Mouse (Mus musculus) CH12.LX (cell line): Measurements from ENCODE around the gene P2ry6. TPM values are rescaled to one million over a fixed set of nuclear protein-coding genes. Genes with fewer than 3 reads are reported as not detected.

Source experiments
- DNase-seq: peaks from one replicate; pipeline ENCODE4 v3.0.0-alpha.2; 2013; ENCODE audit errors: extremely low read depth
- H3K27ac ChIP-seq: 2 replicates; pipeline ENCODE4 v1.5.1; 2012; ENCODE audit warnings: low read depth, mild to moderate bottlenecking, control low read depth, moderate library complexity; ENCODE audit not compliant: insufficient read depth
- H3K27me3 ChIP-seq: replicated peaks from 2 replicates; pipeline ENCODE3; 2012; ENCODE audit warnings: inconsistent platforms
- H3K36me3 ChIP-seq, 2 experiments: replicated peaks in 1 of 2; 2 replicates each; pipeline versions ENCODE3 to v1.6.1; 2012; ENCODE audit warnings: inconsistent platforms in 1 of 2, low read length in 1 of 2, mild to moderate bottlenecking in 1 of 2, mixed read lengths in 1 of 2, moderate library complexity in 1 of 2; ENCODE audit not compliant: control insufficient read depth in 1 of 2, insufficient read depth in 1 of 2
- H3K4me1 ChIP-seq, 2 experiments: 2 replicates each; pipeline ENCODE4 v1.6.1; 2012; ENCODE audit warnings: inconsistent platforms in 1 of 2, moderate library complexity in 1 of 2; ENCODE audit not compliant: insufficient read depth in 2 of 2, control insufficient read depth in 1 of 2
- H3K4me2 ChIP-seq: 2 replicates; pipeline ENCODE4 v1.6.1; 2012; ENCODE audit warnings: low read depth, mild to moderate bottlenecking, control low read depth; ENCODE audit not compliant: poor library complexity, insufficient read depth, severe bottlenecking
- H3K4me3 ChIP-seq, 3 experiments: fragments of 150-350 bp in 1 of 3; sonication (generic) in 1 of 3; replicated peaks in 1 of 3; 2 replicates each; pipeline versions ENCODE3 to v1.5.1; 2011 to 2012; ENCODE audit warnings: low read depth in 2 of 3, low read length in 2 of 3, mild to moderate bottlenecking in 2 of 3, moderate library complexity in 2 of 3, control low read depth in 1 of 3, improper control_type of control experiment in 1 of 3, inconsistent platforms in 1 of 3, mixed read lengths in 1 of 3; ENCODE audit not compliant: poor library complexity in 1 of 3
- H3K79me2 ChIP-seq: replicated peaks from 2 replicates; pipeline ENCODE4 v1.6.1; 2012; ENCODE audit warnings: mild to moderate bottlenecking, moderate library complexity; ENCODE audit not compliant: control insufficient read depth, poor library complexity, insufficient read depth, severe bottlenecking; ENCODE audit errors: extremely low read depth
- H3K9ac ChIP-seq: 2 replicates; pipeline ENCODE4 v1.6.1; 2012; ENCODE audit warnings: low read depth, mild to moderate bottlenecking, control low read depth, moderate library complexity; ENCODE audit not compliant: insufficient read depth
- H3K9me3 ChIP-seq: replicated peaks from 2 replicates; pipeline ENCODE3; 2012; ENCODE audit warnings: low read length, inconsistent platforms, mixed read lengths
- BHLHE40 ChIP-seq: IDR thresholded peaks from 2 replicates; pipeline ENCODE4 v1.6.1; 2011; ENCODE audit warnings: mild to moderate bottlenecking, low read depth, low read length, improper control_type of control experiment
- CHD2 ChIP-seq: IDR thresholded peaks from 2 replicates; pipeline ENCODE4 v1.6.1; 2011; ENCODE audit warnings: low read length, improper control_type of control experiment
- E2F4 ChIP-seq: IDR thresholded peaks from 2 replicates; pipeline ENCODE4 v1.6.1; 2011; ENCODE audit warnings: low read depth, low read length, improper control_type of control experiment; ENCODE audit not compliant: insufficient replicate concordance
- HCFC1 ChIP-seq: IDR thresholded peaks from 2 replicates; pipeline ENCODE4 v1.6.1; 2012; ENCODE audit warnings: low read depth, mild to moderate bottlenecking, inconsistent platforms, low read length, improper control_type of control experiment
- IRF4 ChIP-seq: IDR thresholded peaks from 2 replicates; pipeline ENCODE4 v1.6.1; 2014; ENCODE audit warnings: low read depth, mild to moderate bottlenecking, inconsistent platforms, low read length, improper control_type of control experiment
- KAT2A ChIP-seq: IDR thresholded peaks from 2 replicates; pipeline ENCODE4 v1.6.1; 2012; ENCODE audit warnings: low read length, improper control_type of control experiment, inconsistent platforms; ENCODE audit not compliant: insufficient replicate concordance
- MAFK ChIP-seq: IDR thresholded peaks from 2 replicates; pipeline ENCODE4 v1.6.1; 2011; ENCODE audit warnings: low read length, improper control_type of control experiment; ENCODE audit not compliant: insufficient replicate concordance
- MAX ChIP-seq: IDR thresholded peaks from 2 replicates; pipeline ENCODE4 v1.6.1; 2011; ENCODE audit warnings: low read length, improper control_type of control experiment
- MAZ ChIP-seq: IDR thresholded peaks from 2 replicates; pipeline ENCODE4 v1.6.1; 2012; ENCODE audit warnings: low read depth, mild to moderate bottlenecking, inconsistent platforms, low read length, improper control_type of control experiment, moderate library complexity
- MXI1 ChIP-seq: IDR thresholded peaks from 2 replicates; pipeline ENCODE4 v1.6.1; 2011; ENCODE audit warnings: mild to moderate bottlenecking, low read depth, low read length, improper control_type of control experiment
- MYC ChIP-seq: IDR thresholded peaks from 2 replicates; pipeline ENCODE4 v1.6.1; 2011; ENCODE audit warnings: low read depth, mild to moderate bottlenecking, improper control_type of control experiment, low read length
- NELFE ChIP-seq: IDR thresholded peaks from 2 replicates; pipeline ENCODE4 v1.6.1; 2011; ENCODE audit warnings: low read depth, low read length, improper control_type of control experiment
- POLR2AphosphoS2 ChIP-seq: IDR thresholded peaks from 2 replicates; pipeline ENCODE4 v1.6.1; 2011; ENCODE audit warnings: low read depth, low read length, improper control_type of control experiment
- RAD21 ChIP-seq: IDR thresholded peaks from 2 replicates; pipeline ENCODE4 v1.6.1; 2011; ENCODE audit warnings: low read depth, mild to moderate bottlenecking, low read length, improper control_type of control experiment, moderate library complexity
- SIN3A ChIP-seq: IDR thresholded peaks from 2 replicates; pipeline ENCODE4 v1.6.1; 2012; ENCODE audit warnings: low read length, improper control_type of control experiment, inconsistent platforms
- TCF12 ChIP-seq: IDR thresholded peaks from 2 replicates; pipeline ENCODE4 v1.6.1; 2014; ENCODE audit warnings: low read depth, mild to moderate bottlenecking, inconsistent platforms, low read length, improper control_type of control experiment
- ZC3H11A ChIP-seq: IDR thresholded peaks from 2 replicates; pipeline ENCODE4 v1.6.1; 2012; ENCODE audit warnings: low read depth, mild to moderate bottlenecking, inconsistent platforms, low read length, improper control_type of control experiment
- ZKSCAN1 ChIP-seq: IDR thresholded peaks from 2 replicates; pipeline ENCODE4 v1.6.1; 2012; ENCODE audit warnings: low read depth, inconsistent platforms, low read length, improper control_type of control experiment, borderline replicate concordance
- dilution Hi-C: fragments of 300-500 bp; cut with MboI; formaldehyde crosslinking; loops from 2 replicates; pipeline ENCODE4 v1.14.3; 2020; ENCODE audit warnings: low sequenced_read_pairs; ENCODE audit not compliant: extremely low pct_unique_long_range_greater_than_20kb, extremely low pct_ligation_motif_present
- in situ Hi-C: fragments of 300-500 bp; cut with MboI; formaldehyde crosslinking; loops from 3 replicates; pipeline ENCODE4 v1.14.3; 2019; ENCODE audit warnings: low sequenced_read_pairs, low pct_ligation_motif_present, low pct_unique_long_range_greater_than_20kb, mixed read lengths
- polyA plus RNA-seq: library from polyadenylated mRNA; unstranded; fragments of >175 nt; gene quantifications from 2 replicates; pipeline ENCODE4 v1.2.1, GENCODE M21; 2012; ENCODE audit warnings: low read depth; ENCODE audit not compliant: insufficient read length
- total RNA-seq, 2 experiments: library from RNA; depleted of rRNA; stranded (reverse); fragments of 300-350 nt in 1 of 2; fragments of >200 nt in 1 of 2; gene quantifications; 2 replicates each; pipeline ENCODE4 v1.2.3; 2012 to 2014

P2ry6 gene
- total and polyA plus RNA-seq, 3 experiments, result 0.17 to 1.5 TPM; not detected in 1

DNA sequence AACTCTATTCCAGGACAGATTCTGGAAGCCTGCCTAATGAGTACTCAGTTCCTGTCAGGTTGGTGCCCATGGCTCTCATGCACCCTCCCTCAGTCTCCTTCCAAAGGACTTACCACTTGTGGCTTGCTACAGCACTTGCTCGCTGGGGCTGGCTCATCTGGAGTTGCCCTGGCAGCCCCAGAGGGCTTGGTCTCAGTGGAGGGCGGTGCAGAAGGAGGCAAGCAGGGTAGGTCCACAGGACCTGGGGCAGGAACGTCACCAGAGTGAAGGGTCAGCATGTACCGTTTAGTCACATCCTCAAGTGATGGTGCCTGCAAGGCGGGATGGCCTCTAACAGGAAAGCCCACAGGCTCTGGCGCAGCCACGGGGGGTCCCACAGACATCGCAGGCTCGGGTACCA is 46.0 kb downstream of the P2ry6 start:
- Histone ChIP-seq H3K4me3 (no peak overlapping the region), H3K9ac (no peak overlapping the region), H3K36me3 (no peaks in the 10 kb centered on the region), H3K27me3 (peaks cover 50% of the 10 kb centered on the region), H3K4me1 (peaks cover 0 to 7% of the 10 kb centered on the region in 2 experiments; a peak in 2 of 4 replicates), H3K27ac (no peak overlapping the region), H3K9me3 (peaks cover 28% of the 10 kb centered on the region), H3K79me2 (no peaks in the 10 kb centered on the region), H3K4me2 (no peak overlapping the region)
- DNase-seq, result no peak
- no peak for TF ChIP-seq ZKSCAN1
- TF ChIP-seq IRF4, result no peak
- no peak for TF ChIP-seq HCFC1
- in situ Hi-C loops (no loop called here), dilution Hi-C loops (no loop called here)

- Histone ChIP-seq H3K4me3 (no peak overlapping the region), H3K27ac (no peak overlapping the region), H3K4me2 (no peak overlapping the region), H3K27me3 (peaks cover 49% of the 10 kb centered on the region), H3K79me2 (no peaks in the 10 kb centered on the region), H3K9ac (no peak overlapping the region), H3K9me3 (peaks cover 28% of the 10 kb centered on the region), H3K36me3 (no peaks in the 10 kb centered on the region), H3K4me1 (peaks cover 0 to 3% of the 10 kb centered on the region in 2 experiments; a peak in 2 of 4 replicates)
- TF ChIP-seq MXI1 (no peak), MAZ (no peak), MAX (no peak), MAFK (no peak), SIN3A (no peak), KAT2A (no peak), CHD2 (no peak), ZC3H11A (no peak), E2F4 (no peak), POLR2AphosphoS2 (no peak), IRF4 (no peak), MYC (no peak), RAD21 (no peak), NELFE (no peak), BHLHE40 (no peak), TCF12 (no peak)
- dilution Hi-C loops (no loop called here), in situ Hi-C loops (no loop called here)
- DNase-seq, result no peak
Measured at GRCm38 (mm10) chr7:100927287-100928000, 47.0 kb downstream of the P2ry6 start.
